Mouse (Mus musculus): ENCODE data around the gene Foxi2. TPM values are rescaled to one million over a fixed set of nuclear protein-coding genes. Genes with fewer than 3 reads are reported as not detected.

The Foxi2 gene
- polyA plus RNA-seq, 1 experiment from 2014 or later, result 0.22 TPM

Other genes starting within 250 kb of the Foxi2 start
- not detected in 2 replicates for gene Nps, start 151.6 kb upstream of the Foxi2 start, polyA plus RNA-seq (2015; fragmentation: Nextera tagmentation; extraction: Ambion mirVana)
- 0.13 and 0.46 TPM in 2 replicates for gene Clrn3, start 118.3 kb downstream of the Foxi2 start, polyA plus RNA-seq (2015; fragmentation: Nextera tagmentation; extraction: Ambion mirVana)
- gene Ptpre, start 127.2 kb downstream of the Foxi2 start, polyA plus RNA-seq (2015; fragmentation: Nextera tagmentation; extraction: Ambion mirVana), result 12.7 and 17.3 TPM in 2 replicates

All from thymus, postnatal 0 days (tissue).